Mouse (Mus musculus): Measurements from ENCODE around the gene Gm47969. TPM values are rescaled to one million over a fixed set of nuclear protein-coding genes. Genes with fewer than 3 reads are reported as not detected.
"Not testable (repeated sequence)": the region's sequence is repeated elsewhere in the genome, so short reads cannot be mapped to it uniquely, and the experiment has no call there.

The Gm47969 gene
- not detected for total RNA-seq (2022)

GRCm38 (mm10) chr1:83044882-83045427 is at the start of gene Gm47969:
Gm47969 (plus strand) TSS chr1:83044932.
- DNase-seq (ENCODE audit: low spot score in 2 of 2), result no peak

DNA sequence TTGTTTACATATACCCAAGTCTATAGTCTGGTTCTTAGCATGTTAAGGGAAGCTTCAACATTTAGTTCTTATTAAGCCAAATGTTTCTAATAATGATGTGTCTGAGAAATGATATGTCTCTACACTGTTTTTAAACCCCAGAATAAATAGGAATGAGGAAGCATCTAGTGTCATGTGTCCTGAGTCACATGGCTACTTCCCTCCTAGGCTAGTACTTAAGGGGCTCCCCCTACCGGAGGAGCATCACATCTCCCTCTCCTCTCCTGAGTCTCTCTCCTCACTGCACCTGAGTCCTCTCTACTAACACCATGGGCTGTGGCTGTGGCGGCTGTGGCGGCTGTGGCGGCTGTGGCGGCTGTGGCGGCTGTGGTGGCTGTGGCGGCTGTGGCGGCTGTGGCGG is 44.4 kb upstream of the Gm47969 start, which contains the start of gene Gm47959:
Gene Gm47959 (plus strand): TSS at position 243 of the 400 bp plus-strand sequence.
- DNase-seq (ENCODE audit: low spot score in 2 of 2), result not testable (repeated sequence)

DNA sequence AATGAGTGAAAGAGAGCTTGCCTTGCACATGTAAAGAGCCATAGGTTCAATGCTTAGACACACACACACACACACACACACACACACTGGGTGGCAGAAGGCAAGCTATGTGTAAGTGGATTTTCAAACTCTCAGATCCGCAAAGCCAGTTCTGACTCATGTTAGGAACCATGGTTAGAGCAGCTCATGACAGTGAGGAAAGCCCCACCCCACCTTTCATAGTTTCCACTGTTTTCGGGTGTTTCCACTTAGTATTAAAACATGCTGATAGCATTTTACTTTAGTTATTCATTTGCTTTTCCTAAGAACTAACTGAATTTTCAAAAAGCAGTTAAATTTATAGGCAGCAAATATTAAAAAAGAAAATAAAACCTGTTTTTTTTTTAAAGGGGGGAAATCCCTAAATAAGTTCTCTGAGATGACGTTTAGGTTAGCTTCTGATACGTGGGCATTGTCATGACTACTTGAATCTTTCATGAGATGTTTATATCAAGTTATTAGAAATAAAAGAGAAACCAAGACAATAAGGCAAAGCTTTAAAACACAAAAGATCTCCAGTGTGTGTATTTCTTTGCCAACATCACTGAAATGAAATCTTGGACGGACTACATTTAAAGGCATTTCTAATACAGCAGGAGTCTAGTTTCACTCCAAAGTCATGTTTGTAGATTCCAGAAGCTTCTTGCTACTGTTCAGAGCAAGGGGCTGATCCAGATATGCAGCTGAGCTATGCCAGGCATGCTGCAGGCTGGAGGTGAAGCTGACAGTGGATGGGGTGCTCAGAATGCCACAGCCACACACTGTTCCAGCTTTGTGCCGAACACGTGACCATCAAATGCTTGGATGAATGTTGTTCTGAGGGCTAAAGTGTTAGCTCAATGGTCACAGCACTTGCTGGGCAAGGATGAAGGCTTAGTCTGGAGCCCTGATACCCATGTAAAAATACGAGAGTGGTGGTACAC is 38.2 kb upstream of the Gm47969 start:
- DNase-seq (ENCODE audit: low spot score in 2 of 2), result no peak

GRCm38 (mm10) chr1:83007471-83007870 is 37.3 kb upstream of the Gm47969 start:
- DNase-seq (ENCODE audit: low spot score in 2 of 2), result no peak

GRCm38 (mm10) chr1:83014477-83014876 is 30.3 kb upstream of the Gm47969 start:
- no peak for DNase-seq (ENCODE audit: low spot score in 2 of 2)

DNA sequence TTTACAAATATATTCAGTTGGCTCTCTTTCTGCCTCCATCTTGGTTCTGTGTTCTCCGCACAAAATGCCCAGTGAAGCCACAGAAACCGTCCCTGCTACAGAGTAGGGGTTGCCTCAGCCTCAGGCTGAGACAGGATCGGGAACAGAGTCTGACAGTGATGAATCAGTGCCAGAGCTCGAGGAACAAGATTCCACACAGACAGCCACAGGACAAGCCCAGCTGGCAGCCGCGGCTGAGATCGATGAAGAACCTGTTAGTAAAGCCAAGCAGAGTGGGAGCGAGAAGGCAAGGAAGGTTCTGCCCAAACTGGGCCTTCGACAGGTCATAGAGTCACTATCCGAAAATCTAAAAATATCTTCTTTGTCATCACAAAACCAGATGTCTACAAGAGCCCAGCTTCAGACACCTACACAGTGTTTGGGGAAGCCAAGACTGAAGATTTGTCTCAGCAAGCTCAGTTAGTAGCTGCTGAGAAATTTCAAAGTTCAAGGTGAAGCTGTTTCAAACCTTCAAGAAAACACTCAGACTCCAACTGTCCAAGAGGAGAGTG is 29.3 kb upstream of the Gm47969 start:
- no peak for DNase-seq (ENCODE audit: low spot score in 2 of 2)

DNA sequence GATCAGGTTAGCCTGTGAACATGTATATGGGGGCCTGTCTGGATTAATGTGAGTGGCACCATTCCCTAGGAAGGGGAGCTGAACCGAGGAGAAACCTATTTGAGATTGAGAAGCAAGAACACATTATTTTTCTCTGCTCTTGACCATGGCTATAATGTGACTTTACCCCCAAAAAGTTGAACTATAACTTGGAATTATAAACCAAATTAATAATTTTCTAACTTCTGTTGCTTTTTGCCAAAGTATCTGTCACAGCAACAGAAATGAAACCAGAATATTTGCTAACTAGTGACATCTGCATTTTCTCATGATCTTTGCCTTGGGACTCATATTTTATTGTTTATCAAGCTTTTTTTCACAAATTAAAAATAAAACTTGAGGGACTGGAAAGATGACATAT is 28.2 kb upstream of the Gm47969 start:
- DNase-seq (ENCODE audit: low spot score in 2 of 2), result no peak

GRCm38 (mm10) chr1:83031950-83032349 is 12.8 kb upstream of the Gm47969 start:
- DNase-seq (ENCODE audit: low spot score in 2 of 2), result no peak

DNA sequence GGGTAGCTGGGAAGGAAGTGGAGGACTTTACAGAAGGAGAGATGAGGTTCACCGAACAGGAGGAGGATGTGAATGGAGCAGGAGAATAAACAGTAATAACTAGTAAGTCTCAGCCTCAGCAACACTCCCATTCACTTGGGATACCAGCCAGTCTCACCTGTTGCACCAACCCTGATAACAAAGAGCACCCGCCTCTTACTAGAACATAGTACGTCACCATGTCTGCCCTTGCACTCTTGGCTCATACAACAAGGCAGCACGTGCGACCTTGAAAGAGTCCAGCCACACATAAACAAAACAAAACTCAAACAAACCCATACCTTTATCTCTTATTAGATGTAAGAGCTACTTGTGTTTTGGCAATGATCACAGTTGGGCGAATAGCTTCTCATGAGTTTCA is 12.2 kb upstream of the Gm47969 start:
- no peak for DNase-seq (ENCODE audit: low spot score in 2 of 2)

GRCm38 (mm10) chr1:83034509-83034908 is 10.2 kb upstream of the Gm47969 start:
- DNase-seq (ENCODE audit: low spot score in 2 of 2), result no peak

DNA sequence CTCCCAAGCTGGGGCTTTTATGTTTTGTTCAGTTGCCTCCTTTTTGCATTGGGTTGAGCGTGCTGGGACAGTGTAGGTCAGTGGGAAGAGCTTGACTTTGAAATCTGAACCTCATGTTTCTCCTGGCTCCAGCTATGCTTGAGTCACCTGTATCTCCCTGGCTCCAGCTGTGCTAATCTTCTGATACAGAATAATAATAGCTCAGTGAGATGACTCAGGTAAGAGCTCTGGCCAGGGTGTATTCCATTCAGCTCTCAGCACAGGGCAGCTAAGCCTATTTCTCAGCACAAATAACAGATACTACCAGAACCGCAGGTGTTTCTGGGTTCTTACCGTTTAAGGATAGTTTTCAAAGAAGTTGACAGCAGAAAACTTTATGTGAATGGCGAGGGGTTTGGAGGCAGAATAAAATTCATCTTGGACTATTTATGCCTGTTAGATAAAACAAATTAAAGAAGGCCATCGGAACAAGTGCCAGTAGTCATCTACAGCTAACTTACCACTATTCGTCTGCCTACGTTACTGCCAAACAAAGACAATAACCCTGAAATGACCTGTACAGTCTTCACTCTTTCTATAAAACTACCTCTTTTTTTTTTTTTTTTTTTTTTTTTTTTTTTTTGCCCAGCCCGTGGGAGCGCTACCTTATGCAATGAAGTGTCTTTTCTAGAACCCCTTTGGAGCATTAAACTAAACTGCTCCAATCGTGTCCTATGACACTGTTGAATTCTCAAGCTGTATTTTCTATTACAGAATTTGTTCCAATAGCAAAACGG is 7.7 kb upstream of the Gm47969 start:
- no peak for DNase-seq (ENCODE audit: low spot score in 2 of 2)

- DNase-seq (ENCODE audit: low spot score in 2 of 2), result peak; percentile 3 to 27
Observed at GRCm38 (mm10) chr1:83038109-83038672, 6.5 kb upstream of the Gm47969 start, which contains the start of gene Slc19a3. Slc19a3 (minus strand) TSS chr1:83038448.

DNA sequence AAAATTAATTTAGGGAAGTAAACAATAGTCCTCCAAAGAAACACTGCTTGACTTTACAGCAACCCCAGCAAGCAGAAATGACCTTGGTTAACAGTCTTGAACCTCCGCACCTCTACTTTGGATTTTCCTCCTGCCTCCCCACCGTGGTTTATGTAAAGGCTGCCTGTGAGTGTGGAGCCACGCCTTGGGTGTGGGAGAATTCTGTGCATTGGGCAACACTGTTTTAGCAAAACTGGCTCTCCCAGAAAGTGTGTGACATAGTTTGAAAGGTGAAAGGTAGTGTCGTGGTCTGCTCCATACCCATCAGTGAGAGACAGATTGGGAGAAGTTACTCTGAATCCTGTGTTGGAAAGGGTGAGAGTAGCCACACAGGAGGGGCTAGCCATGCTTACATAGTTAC is 5.7 kb upstream of the Gm47969 start:
- no peak for DNase-seq (ENCODE audit: low spot score in 2 of 2)

DNA sequence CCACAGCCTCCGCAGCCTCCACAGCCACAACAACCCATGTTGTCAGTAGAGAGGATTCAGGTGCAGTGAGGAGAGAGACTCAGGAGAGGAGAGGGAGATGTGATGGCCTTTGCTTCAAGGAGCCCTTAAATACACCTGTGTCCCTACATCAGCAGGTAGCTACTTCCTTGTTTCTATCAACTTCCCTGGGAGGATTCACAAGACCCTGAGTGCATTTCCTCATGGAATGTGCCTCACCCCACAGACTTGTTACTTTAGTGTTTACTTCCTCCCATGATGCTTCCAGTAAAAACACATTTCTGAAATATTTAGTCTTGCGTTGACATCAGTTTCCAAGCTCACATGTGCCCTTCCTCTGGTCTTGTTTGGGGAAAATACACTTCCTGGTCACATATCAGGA is 2.4 kb upstream of the Gm47969 start, which contains the start of gene Krtap28-10:
Gene Krtap28-10 (minus strand): TSS at position 101 of the 400 bp plus-strand sequence.
- no peak for DNase-seq (ENCODE audit: low spot score in 2 of 2)

DNA sequence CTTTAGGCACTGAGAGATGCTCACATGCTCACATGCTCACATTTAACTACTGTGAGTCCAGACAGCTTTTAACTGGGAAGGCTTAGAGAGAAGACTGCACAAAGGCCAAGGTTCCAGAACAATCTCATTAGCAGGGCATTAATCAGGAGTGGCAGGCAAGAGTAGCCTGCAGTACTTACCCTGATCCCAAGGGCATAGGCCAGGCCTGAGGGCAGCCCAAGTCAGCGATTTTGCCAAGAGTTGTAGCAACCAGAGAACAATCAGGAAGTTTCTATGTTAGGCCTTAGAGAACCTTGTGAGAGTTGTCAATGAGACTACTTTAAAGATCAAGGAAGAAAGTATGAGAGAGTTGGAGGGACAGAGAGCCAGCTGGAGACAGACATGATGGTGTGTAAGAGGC is 13.7 kb downstream of the Gm47969 start:
- no peak for DNase-seq (ENCODE audit: low spot score in 2 of 2)

- DNase-seq (ENCODE audit: low spot score in 2 of 2), result no peak
Observed at GRCm38 (mm10) chr1:83059278-83059677, 14.5 kb downstream of the Gm47969 start, which contains the start of gene A030005K14Rik. A030005K14Rik (minus strand) TSS chr1:83059378.

GRCm38 (mm10) chr1:83060643-83061042 is 15.9 kb downstream of the Gm47969 start, which contains the start of gene Krtap28-13:
Krtap28-13 (plus strand) TSS chr1:83060930.
- no peak for DNase-seq (ENCODE audit: low spot score in 2 of 2)

GRCm38 (mm10) chr1:83064851-83065250 is 20.1 kb downstream of the Gm47969 start:
- DNase-seq (ENCODE audit: low spot score in 2 of 2), result no peak

- DNase-seq (ENCODE audit: low spot score in 2 of 2), result no peak
Observed at GRCm38 (mm10) chr1:83066577-83066976, 21.8 kb downstream of the Gm47969 start.

GRCm38 (mm10) chr1:83067205-83067604 is 22.5 kb downstream of the Gm47969 start:
- DNase-seq (ENCODE audit: low spot score in 2 of 2), result no peak
